Mouse (Mus musculus) embryonic fibroblast, embryonic 13.5 days (primary cell): ENCODE measurements around the gene Aox4.

Experiments
- CTCF ChIP-seq: IDR thresholded peaks from 2 replicates; pipeline ENCODE4 v1.5.1; 2011; ENCODE audit warnings: mild to moderate bottlenecking, control low read depth, low read length, moderate library complexity, borderline replicate concordance; ENCODE audit not compliant: insufficient read depth
- POLR2A ChIP-seq: IDR thresholded peaks from 2 replicates; pipeline ENCODE4 v1.6.1; 2011; ENCODE audit warnings: low read depth, mild to moderate bottlenecking, control low read depth, low read length, moderate library complexity

DNA sequence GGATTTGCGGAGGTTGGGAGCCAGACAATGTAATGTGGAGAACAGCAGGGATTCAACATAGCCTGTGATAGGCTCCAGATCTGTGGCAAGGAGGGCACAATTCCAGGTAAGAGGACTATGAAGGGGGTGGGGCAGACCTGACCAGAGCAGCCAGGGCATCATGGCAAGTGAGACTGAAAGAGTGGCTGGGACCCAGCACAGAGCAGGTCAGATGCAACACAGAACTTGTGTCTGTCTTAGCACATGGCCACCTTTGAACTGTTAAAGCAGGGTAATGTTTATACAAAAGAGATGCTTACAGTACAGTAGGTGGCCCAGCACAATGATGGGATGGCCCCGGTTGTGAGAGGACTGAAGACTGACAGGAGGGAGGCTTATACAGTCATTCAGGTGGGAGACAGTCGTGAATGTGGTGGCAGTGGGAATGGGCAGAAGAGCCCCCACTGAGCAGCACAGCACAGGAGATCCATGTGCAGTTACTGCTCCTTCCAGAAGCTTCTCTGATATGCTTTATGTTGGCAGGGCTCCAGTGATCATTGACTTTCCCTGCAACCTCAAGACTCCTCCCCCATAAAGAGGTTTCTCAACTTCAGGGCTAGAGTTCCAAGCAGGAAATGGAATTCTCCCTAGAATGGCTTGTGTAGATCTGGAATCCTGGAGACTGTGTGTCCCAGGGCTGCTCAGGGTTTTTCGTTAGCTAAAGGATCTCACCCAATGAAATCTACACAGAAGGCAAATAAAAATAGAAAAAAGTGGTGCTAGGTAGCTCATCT is 27.5 kb downstream of the Aox4 start:
- TF ChIP-seq POLR2A (no peak), CTCF (no peak)
